Mouse (Mus musculus) urinary bladder, postnatal 36 days (tissue): Measurements from ENCODE around the gene Gm49342.
"Not testable (repeated sequence)": the region's sequence is repeated elsewhere in the genome, so short reads cannot be mapped to it uniquely, and the experiment has no call there.

ENCODE experiments used
- DNase-seq, 2 experiments: peaks; one replicate each; pipeline ENCODE4 v3.0.0; 2022; ENCODE audit warnings: low spot score in 2 of 2, mixed read lengths in 1 of 2

Gene Gm49342

GRCm38 (mm10) chr14:50936649-50937048 is 7.7 kb upstream of the Gm49342 start:
- no peak for DNase-seq

- DNase-seq = no peak
Observed at GRCm38 (mm10) chr14:50938119-50938908, 6.0 kb upstream of the Gm49342 start.

- DNase-seq = no peak
Observed at GRCm38 (mm10) chr14:50938940-50939339, 5.4 kb upstream of the Gm49342 start.

GRCm38 (mm10) chr14:50944668-50945033 is 334 bp downstream of the Gm49342 start:
- not testable (repeated sequence) for DNase-seq

- not testable (repeated sequence) for DNase-seq
Observed at GRCm38 (mm10) chr14:50945081-50945480, 764 bp downstream of the Gm49342 start.

GRCm38 (mm10) chr14:50945526-50945925 is 1.2 kb downstream of the Gm49342 start:
- DNase-seq = not testable (repeated sequence)

GRCm38 (mm10) chr14:50955487-50955886 is 11.2 kb downstream of the Gm49342 start:
- DNase-seq = no peak

- DNase-seq = peak; percentile 26 to 46
Observed at GRCm38 (mm10) chr14:50955942-50956508, 11.7 kb downstream of the Gm49342 start, which contains the start of gene Pnp2. Gene Pnp2, plus strand, starts transcription at chr14:50955992.

- DNase-seq = not testable (repeated sequence)
Observed at GRCm38 (mm10) chr14:50956724-50957123, 12.4 kb downstream of the Gm49342 start.

- DNase-seq = not testable (repeated sequence)
Observed at GRCm38 (mm10) chr14:50957146-50957545, 12.8 kb downstream of the Gm49342 start.

- DNase-seq = not testable (repeated sequence)
Observed at GRCm38 (mm10) chr14:50958289-50958995, 14.1 kb downstream of the Gm49342 start.

- no peak for DNase-seq
Observed at GRCm38 (mm10) chr14:50968216-50968980, 24.1 kb downstream of the Gm49342 start.

- DNase-seq = no peak
Observed at GRCm38 (mm10) chr14:50969041-50969440, 24.7 kb downstream of the Gm49342 start.

- peak in 1 of 2 experiments; percentile 41 for DNase-seq
Observed at GRCm38 (mm10) chr14:50969558-50970544, 25.5 kb downstream of the Gm49342 start.

- DNase-seq = no peak
Observed at GRCm38 (mm10) chr14:50970822-50971221, 26.5 kb downstream of the Gm49342 start.

- not testable (repeated sequence) for DNase-seq
Observed at GRCm38 (mm10) chr14:50973054-50973453, 28.7 kb downstream of the Gm49342 start.

- no peak for DNase-seq
Observed at GRCm38 (mm10) chr14:50973700-50974099, 29.4 kb downstream of the Gm49342 start.

- DNase-seq = no peak
Observed at GRCm38 (mm10) chr14:50975001-50975400, 30.7 kb downstream of the Gm49342 start.

GRCm38 (mm10) chr14:50976674-50977073 is 32.4 kb downstream of the Gm49342 start:
- DNase-seq = no peak

- DNase-seq = not testable (repeated sequence)
Observed at GRCm38 (mm10) chr14:50978451-50978850, 34.1 kb downstream of the Gm49342 start.
